Mouse (Mus musculus) naive thymus-derived CD4-positive, alpha-beta T cell, adult 2 months (primary cell): ENCODE results near the gene Asic2.
A peak's percentile ranks its signal among the peaks of the same experiment; 100 is the strongest.
"Not testable (repeated sequence)": the region's sequence is repeated elsewhere in the genome, so short reads cannot be mapped to it uniquely, and the experiment has no call there.

ENCODE experiments used
- DNase-seq: peaks from one replicate; pipeline ENCODE4 v3.0.0-alpha.2; 2011; ENCODE audit warnings: low read depth

Gene Asic2

DNA sequence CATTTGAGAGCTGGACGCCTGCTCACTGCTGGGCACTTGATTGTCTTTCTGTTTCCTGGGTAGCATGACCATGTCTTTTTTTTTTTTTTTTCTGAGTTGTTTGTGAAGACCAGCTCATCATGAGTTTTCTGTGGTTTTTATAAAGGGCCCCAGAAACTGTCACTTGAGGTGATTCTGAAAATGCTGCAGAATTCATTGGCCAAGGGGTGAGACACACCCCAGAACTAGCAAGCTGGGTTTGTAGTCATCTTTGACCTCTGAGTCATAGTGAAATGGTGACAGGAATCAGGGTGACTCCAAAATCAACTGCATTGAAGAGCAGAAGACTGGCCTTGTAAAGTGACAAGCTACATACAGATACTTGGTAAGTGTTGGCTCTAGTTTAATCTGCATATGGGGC lies 521.9 kb downstream of the Asic2 start:
- DNase-seq, result no peak

DNA sequence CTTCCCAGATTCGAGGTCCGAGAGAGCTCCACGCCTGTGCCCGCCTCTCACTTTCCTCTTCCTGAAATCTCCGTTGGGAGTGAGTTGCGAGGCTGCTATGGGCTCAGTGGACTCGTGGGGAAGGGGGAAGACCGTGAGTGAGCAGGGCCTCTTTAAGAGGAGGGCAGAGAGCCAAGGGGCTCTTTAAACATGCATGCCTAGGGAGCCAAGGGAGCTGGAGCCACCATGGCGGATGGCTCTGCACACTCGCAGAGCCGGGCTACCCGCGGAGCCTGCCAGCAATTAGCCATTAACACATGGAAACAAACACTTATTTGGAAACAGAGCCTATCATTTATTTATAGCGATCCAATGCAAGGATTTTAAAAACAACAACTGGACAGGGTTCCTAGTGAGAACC lies 541.4 kb downstream of the Asic2 start:
- DNase-seq, result no peak

DNA sequence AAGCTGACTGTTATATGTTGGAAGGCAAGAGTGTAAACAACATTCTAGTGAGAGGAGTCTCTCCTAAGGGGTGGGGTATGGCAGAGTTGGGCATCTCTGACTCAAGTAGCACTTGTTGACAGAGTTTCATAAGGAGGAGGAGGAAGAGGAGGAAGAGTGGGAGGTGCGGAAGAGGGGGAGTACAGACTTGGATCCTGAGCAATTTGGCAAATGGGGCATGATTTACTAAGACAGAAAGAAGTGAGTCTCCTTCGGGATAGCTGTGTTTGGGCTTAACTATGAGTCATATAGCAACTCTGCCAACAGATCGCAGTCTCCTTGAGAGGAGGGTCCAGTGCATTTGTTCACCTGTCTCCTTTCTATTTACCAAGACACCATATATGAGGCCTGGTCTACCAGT lies 549.1 kb downstream of the Asic2 start:
- DNase-seq, result no peak

DNA sequence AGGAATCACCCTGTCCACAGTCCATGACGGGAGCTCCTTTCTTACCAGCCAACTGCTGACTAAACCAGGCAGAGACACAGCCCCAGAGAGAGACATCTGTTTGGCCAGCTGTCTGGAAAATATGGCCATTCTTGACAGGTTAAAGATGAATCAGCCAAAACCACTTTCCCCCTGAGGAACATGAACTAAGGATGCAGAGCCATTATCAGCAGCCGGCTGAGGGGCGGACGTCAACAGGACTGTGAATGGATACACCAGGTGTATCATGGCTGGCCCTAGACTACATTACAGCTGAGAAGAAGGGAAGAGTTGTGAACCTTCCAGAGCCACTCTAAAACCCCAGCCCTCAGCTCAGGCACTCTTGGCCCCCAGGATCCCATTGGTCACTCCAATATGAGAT lies 550.2 kb downstream of the Asic2 start:
- no peak for DNase-seq

DNA sequence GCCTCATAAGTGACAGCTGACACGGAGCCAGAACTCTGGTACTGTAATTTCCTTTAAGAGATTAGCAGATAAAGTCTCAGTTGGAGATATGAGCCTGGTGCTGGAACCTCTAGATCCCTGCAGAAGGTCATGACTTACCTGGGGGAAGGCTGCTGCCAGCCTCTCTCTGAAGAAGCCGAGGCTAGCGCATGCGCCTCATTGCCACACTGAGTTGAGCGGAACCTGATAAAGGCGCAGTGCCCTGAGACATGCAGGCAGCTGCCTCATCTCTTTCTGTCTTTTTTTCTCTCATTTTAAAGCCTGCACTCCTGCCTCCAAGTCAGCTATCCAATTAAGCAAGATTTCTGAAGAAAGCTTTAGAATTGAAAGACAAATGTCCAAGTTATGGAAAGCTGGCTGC lies 551.9 kb downstream of the Asic2 start:
- DNase-seq, result no peak

DNA sequence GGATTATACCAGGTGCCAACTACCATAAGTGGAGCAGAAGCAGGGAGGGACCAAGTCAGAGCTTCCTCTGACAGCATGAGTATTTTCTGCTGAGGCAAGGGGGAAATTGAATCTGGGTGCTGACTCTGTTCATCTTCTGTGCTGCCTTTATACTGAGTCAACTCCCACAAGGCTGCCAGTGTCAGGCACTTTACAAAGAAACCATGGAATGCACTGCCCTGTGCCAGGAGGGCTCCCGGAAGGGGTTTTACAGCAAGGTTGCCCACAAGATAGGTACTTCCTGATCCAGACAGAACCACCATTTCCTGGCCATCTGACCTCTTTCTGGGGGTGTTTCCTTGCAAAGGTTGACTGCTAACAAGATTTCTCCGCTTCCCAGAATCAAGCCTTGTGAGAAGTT lies 553.7 kb downstream of the Asic2 start:
- no peak for DNase-seq

DNA sequence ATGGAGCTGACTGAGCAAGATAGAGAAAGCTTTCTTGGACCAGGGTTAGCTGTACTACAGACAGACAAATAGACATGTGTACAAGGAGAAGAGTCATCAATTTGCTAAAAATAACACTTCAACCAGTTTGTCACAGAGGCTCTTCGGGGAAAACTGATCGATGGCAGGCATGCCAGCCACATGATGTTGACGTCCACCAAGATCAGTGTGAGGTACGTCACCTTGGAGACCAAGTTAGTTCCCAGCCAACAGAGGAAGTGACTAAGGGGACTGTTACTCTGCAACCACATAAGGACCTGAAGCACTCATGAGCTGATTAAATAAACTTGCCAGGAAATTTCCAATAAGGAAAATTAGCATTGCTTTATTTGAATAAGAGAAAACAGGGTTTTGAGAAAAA lies 557.0 kb downstream of the Asic2 start:
- DNase-seq, result no peak

DNA sequence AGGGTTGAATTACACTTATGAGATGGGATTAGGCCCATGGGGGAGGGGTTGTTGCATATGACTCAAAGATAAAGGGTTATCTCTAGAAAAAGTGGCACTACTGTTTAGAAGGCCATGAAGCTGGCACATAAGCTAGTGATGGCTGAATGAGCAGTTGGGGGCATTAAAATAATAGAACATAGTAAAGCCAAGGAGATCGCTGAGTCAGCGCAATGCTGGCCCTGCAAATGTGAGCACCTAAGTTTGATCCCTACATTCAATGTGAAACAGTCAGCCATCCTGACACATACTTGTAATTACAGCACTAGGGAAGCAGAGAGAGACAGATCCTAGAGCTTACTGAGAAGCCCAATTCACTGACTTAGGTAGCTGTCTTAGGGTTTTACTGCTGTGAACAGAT lies 562.3 kb downstream of the Asic2 start:
- no peak for DNase-seq

DNA sequence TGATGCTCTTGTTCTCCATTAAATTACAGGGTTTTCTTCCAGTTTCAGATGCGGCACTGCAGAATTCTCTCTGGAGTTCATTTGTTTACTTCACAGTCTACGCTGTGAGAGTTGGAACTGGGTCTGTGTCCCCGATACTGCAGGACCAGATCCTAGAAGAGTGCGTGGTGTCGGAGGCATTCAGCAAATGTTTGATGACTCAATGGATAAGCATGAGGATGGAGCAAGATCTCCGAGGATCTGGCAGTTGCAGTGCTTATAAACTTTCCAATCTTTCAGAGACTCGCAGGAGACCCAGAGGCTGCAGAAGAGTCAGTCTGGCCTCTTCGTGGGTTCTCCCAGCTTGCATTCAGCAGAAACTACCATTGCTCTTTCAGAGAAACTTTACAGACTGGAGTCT lies 566.0 kb downstream of the Asic2 start:
- no peak for DNase-seq

DNA sequence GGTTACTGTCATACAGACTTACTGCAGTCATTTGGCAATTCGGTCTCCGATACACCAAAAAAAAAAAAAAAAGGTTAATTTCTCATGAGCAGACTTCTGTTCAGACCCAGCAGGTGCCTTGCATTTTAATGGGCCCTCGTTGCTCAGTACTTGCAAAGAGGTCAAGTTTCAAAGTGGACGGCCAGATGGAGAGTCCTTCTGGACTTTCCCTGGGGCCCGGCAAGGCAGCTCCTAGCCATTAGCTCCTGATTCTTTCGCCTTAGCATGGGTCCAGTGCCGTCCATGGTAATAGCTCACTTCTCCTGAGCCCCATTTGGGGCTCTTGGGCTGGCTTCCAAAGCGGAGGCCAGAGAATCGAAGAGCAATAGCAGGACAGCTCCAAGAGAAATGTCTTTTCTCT lies 575.4 kb downstream of the Asic2 start:
- DNase-seq, result no peak

DNA sequence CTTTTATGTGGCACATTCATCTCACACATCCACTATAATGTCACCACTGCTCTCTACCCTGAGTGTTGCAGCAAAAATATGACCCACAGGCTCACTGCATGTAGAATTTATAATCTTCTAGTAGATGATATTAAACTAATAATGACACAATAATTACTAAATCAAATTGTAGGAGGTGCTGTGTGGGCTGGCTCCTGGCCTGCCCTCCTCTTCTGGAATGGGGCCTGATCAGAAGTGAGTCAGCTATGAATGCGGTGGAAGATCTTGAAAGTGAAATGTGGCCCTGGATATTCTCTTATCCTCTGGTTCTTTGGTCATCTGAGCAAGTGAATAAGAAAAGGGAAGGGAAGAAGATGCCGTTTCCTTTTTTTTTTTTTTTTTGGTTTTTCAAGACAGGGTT lies 582.1 kb downstream of the Asic2 start:
- DNase-seq, result no peak

DNA sequence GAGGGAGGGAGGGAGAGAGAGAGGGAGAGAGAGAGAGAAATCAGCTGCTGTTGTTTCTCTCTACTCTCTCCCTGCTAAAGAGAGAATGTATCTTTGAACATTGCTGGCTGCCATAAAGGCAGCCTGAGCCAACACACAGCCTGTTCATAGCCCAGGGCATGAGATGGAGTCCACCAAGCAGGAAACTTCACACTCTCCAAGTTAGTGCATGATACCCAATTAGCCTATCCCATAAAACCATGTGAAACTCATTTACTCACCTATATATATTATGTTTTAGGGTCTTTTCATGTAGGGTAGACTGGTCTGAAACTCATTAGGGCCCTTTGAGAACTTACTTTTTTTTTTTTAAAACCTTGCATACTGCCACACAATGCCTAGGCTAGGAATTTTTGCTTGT lies 582.7 kb downstream of the Asic2 start:
- DNase-seq, result no peak

DNA sequence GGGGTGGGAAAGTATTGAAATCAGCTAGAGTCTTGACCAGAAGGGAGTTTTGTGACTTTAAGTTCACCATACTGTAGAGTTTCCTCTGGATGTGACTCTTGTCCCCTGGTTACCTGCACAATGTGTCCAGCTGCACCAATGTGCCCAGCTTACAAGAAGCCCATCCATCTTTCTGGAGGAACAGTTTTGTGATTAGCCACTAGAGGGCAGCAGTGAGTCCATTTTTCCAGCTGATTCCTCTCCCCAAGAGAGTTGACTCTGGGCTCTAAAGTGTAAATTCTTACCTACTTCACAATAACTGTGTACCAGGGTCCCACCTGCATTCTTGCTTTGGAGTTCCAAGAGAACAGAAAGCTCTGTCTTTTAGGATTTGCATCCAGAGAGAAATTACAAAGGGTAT lies 593.4 kb downstream of the Asic2 start:
- DNase-seq, result peak; percentile 11

DNA sequence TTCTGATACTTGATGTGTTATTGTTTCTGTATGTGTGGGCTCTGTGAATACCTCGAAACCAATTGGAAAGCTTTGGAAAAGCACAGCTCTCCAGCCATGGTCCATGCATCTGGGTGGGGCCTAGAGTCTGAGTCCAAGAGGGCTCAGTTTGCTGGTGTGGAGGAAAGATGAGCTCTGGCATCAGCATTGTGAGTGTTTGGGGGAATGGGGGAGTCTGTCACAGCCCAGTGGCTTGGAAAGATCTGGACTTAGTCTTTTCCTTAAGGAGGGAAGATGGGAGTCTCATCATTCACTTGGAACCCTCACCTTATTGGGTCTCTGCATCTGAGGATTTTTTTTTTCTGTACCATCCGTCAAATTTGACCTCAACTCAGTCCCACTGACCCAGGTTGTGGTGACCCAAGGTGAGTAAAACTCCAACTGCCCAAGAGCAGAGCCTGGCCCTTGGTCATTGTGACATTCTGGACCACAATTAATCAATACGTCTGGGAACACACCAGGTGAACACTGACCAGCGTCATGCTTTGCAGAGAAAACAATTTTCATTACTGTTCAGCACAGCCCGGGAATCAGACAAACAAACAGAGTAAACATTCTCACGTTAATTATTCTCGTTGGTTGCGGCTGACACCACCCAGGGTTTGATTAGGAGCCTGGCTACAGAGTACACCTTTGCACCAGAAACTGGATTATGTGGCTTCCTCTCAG lies 594.1 kb downstream of the Asic2 start:
- DNase-seq, result no peak

DNA sequence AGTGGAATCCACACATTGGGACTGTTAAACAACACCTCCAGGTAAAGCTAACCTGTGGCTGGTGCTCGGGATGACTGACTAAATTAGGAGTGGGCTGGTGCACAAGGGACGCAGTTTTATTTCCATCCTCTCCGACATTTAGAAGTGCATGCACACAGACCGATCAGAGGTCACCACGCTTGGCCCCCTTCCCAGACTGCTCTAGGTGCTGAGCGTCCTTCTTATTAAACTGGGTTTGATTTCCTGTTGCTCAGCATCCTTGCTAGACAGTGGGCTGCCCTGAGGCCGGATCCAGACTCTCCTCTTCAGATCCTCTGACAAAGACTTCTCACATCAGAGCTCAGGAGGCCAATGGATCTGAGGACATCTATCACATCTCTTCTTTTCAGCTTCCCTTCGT lies 596.7 kb downstream of the Asic2 start:
- no peak for DNase-seq

DNA sequence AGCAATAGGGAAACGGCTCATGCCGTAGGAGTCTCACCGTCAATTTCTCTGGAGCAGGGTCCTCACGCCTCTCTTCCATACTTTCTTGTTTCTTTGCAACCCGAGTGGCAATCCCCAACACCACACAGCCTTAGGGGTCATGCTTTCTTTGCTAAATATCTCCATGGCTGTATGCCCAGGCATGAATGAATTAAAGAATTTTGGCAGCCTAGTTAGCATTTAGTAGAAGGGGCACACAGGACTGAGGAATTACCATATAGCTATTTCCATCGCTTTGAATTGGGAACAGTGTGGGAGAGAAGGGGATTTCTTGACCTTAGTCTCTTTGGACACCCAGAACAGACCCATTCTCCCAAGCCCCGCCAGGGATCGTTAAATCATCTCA lies 597.8 kb downstream of the Asic2 start:
- no peak for DNase-seq

DNA sequence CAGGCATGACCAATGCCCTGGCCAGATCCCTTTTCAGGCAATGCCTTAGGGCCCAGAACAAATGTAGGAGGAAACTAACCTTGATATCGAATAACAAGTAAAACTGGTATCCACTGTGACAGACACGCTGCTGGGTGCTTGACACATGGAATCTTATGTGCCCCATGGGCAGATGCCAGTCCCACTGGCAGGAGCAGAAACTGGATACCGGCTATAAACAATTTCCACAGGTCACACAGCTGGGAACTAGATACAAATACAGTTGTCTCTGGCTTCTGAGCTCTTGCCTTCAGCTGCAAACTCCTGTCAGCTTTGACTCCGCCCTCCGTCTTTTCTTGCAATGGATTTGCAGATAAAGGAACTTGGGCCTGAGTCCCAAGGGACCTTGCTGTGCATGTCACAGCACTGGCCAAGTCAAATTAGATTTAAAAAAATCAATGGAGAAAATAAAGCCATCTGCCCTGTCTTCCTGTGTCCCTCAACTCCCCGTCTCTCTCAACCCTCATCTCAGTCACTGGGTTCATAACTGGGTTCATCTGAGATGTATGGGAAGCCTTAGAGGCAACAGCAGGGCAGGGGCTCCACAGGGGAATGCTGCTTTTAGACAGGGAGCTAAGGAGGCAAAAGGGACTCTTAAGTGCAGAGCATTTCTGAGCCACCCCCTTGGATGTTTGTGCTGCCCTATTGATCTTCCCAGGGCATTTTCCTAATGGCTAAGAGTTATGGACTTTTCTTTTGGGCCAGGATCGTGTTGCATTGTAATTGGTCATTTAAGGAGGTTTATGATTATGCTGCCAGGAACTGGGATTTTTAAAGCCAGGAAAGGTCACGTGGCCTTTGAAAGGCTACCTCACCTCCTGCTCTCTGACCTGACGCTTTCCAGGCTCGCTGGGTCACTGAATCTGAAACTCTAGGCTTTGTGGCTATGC lies 598.5 kb downstream of the Asic2 start:
- no peak for DNase-seq

DNA sequence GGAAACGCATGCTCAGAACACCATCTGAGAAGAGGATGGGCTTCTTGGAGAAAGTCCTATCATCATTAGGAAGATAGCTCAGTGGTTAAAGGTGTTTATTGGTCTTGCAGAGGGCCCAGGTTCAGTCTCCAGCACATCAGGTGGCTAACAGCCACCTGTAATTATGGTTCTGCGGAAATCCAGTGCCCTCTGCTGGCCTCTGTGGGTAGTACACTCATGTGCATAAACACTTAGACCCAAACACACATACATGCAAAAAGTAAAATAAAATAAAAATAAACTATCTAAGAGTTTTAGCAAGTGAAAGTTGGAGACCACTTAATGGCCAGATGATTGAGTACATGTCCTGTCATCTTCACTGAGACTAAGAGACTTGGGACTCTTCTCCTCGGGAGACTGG lies 603.8 kb downstream of the Asic2 start:
- DNase-seq, result no peak

DNA sequence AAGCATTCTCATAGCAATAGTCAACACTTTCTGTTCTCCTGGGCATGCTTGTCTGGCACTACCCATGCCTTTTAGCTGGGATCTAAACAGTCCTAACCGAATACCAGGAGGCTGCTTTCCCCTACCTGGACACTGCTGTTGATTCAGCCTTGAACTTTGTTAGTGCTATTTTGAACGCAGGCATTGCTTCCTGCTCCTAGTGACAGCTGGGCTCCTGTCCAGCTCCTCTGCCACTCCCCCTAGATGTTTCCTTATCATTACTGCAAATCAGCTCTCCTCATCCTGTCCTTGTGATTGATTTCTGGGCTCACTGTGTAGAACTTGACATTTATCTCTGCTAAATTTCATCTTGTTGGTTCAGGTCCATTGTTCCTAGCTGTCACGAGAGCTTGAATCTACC lies 605.8 kb downstream of the Asic2 start:
- no peak for DNase-seq

DNA sequence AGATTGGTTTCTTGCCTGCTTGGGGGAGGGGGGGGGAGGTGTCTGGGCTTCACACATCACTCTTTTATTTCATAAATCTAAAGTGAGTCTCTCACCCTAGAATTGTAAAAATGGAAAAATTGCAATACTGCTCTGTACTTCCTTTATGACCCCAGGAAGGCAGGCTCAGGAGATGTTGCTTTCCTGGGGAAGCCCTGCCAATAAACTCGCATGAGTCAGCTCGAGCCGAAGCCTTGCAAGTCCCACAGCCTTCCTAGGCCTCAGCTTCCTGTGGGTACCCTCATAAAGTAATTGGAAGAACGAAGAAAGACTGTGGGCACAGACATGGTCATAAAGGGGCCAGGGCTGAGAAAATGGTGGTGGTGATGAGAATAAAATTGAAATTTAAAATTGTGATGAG lies 607.2 kb downstream of the Asic2 start:
- no peak for DNase-seq

DNA sequence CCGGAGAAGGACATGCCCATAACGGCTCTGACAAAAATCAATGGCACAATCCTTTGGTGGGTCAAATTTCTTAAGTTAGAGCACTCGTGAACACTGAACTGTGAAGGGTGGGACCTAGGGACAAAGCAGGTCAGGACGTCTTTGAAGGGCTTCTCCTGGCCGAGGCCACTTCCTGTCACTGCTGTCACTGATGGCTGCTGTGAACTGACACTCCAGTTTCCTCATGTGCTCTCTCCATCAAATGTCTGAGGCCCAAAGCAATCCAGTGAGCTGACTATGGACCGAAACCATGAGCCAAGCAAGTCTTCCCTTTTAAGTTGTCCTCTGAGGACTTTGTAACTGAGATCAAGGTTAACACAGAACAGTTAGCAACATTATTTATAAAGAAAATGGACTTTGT lies 617.8 kb downstream of the Asic2 start:
- DNase-seq, result not testable (repeated sequence)

DNA sequence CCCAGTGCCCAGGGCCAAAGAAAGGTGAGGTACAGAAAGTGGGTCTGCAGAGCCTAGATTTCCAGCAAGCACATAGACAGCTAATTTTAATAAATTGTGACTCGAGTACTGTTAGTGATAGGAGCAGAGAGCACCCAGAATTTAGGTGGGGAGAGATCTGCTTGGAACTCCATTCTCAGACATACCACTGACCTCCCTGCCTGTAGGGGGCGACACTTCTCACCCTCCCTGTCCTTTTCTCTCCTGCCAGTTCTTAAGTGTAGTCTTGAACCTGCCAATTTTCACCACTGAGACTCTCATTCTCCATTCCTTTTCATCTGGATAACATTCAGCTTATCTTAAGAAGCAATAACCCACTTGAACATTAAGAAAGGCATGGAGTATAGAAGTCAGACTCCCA lies 636.3 kb downstream of the Asic2 start:
- DNase-seq, result no peak

DNA sequence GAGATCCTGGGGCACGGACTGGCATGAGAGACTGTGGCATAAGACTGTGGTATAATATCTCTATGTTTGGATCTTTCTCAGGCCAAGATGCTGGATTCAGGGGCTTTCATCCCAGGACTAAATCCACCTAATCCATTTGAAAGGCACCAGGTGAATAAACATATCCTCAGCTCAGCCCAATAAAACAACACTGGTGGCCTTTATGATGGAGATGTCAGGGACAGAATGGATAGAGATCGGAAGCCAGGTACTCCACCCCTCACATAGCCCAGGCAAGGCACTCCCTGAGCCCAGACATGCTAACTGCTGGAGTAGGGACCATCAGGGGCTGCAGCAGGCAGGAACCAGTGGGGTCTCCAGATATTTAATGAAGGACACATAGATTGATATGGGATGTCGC lies 637.3 kb downstream of the Asic2 start:
- no peak for DNase-seq

DNA sequence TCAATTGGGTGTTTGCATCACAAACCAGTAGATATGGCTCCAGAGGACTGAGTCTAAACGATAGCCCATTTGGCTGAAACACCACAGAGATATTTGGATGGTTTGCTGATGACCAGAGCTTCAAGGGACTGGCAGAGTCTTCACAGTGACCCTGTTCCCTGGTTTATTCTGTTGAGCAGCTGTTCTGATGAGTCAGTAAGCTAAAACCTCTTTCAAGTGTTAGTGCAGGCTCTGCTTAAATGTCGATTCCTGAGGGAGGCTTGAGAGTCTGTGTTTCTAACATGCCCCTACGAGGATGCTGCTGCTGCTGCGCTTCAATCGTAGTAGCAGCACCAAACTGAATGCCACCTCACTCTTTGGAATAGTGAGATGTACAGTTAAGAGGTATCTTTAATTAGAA lies 640.2 kb downstream of the Asic2 start:
- DNase-seq, result no peak
